Mouse (Mus musculus): ENCODE results near the gene Eef1a2. TPM values are rescaled to one million over a fixed set of nuclear protein-coding genes. Genes with fewer than 3 reads are reported as not detected.
A peak's percentile ranks its signal among the peaks of the same experiment; 100 is the strongest.

Eef1a2 gene
- total and polyA plus RNA-seq, 3 experiments: 1,031 to 1,646 (median 1,434) TPM

GRCm38 (mm10) chr2:181174646-181175045 lies 17.8 kb upstream of the Eef1a2 start:
- no peaks in the 10 kb centered on the region for H3K4me1 ChIP-seq (ENCODE audit: control insufficient read depth, insufficient read depth, low read length)
- DNase-seq: no peak
- H3K36me3 ChIP-seq (ENCODE audit: control insufficient read depth, insufficient read depth, low read length): no peaks in the 10 kb centered on the region
- H3K27me3 ChIP-seq (ENCODE audit: control insufficient read depth, insufficient read depth, low read length): no peaks in the 10 kb centered on the region
- H3K79me2 ChIP-seq (replicated peaks; ENCODE audit: control insufficient read depth, insufficient read depth, low read length): no peaks in the 10 kb centered on the region
- TF ChIP-seq EP300 (IDR thresholded peaks at IDR 0.05; ENCODE audit: insufficient read depth, low read depth, low read length) (no peak), CTCF (IDR thresholded peaks at IDR 0.05) (no peak), POLR2A (IDR thresholded peaks at IDR 0.05; ENCODE audit: insufficient read depth, low read depth, low read length) (no peak)
- H3K27ac ChIP-seq: no peak overlapping the region
- WGBS: 83% methylated on average over 3 of the region's 3 CpGs
- no peak overlapping the region for H3K4me3 ChIP-seq
- no peak overlapping the region for H3K9ac ChIP-seq (ENCODE audit: low read depth, low read length)
- intact Hi-C loops (cut with DNase I): no loop called here

GRCm38 (mm10) chr2:181166469-181166868 lies 9.7 kb upstream of the Eef1a2 start:
- 83% methylated on average over 5 of the region's 5 CpGs for WGBS
- TF ChIP-seq CTCF (IDR thresholded peaks at IDR 0.05) (no peak), EP300 (IDR thresholded peaks at IDR 0.05; ENCODE audit: insufficient read depth, low read depth, low read length) (no peak), POLR2A (IDR thresholded peaks at IDR 0.05; ENCODE audit: insufficient read depth, low read depth, low read length) (no peak)
- Histone ChIP-seq H3K27ac (no peak overlapping the region), H3K4me1 (ENCODE audit: control insufficient read depth, insufficient read depth, low read length) (no peaks in the 10 kb centered on the region), H3K36me3 (ENCODE audit: control insufficient read depth, insufficient read depth, low read length) (no peaks in the 10 kb centered on the region), H3K4me3 (no peak overlapping the region), H3K79me2 (replicated peaks; ENCODE audit: control insufficient read depth, insufficient read depth, low read length) (no peaks in the 10 kb centered on the region), H3K9ac (ENCODE audit: low read depth, low read length) (no peak overlapping the region), H3K27me3 (ENCODE audit: control insufficient read depth, insufficient read depth, low read length) (no peaks in the 10 kb centered on the region)
- intact Hi-C loops (cut with DNase I): no loop called here
- no peak for DNase-seq

- no peak overlapping the region; the same call in 1 of the 2 replicates for H3K27ac ChIP-seq
- H3K27me3 ChIP-seq (ENCODE audit: control insufficient read depth, insufficient read depth, low read length): peaks cover 3% of the 10 kb centered on the region; the same call in 1 of the 2 replicates
- H3K36me3 ChIP-seq (ENCODE audit: control insufficient read depth, insufficient read depth, low read length): no peaks in the 10 kb centered on the region
- TF ChIP-seq EP300 (IDR thresholded peaks at IDR 0.05; ENCODE audit: insufficient read depth, low read depth, low read length) (no peak), CTCF (IDR thresholded peaks at IDR 0.05) (no peak), POLR2A (IDR thresholded peaks at IDR 0.05; ENCODE audit: insufficient read depth, low read depth, low read length) (no peak)
- peaks cover 13% of the 10 kb centered on the region for H3K4me1 ChIP-seq (ENCODE audit: control insufficient read depth, insufficient read depth, low read length)
- DNase-seq: no peak
- H3K4me3 ChIP-seq: no peak overlapping the region
- no peak overlapping the region for H3K9ac ChIP-seq (ENCODE audit: low read depth, low read length)
- intact Hi-C loops (cut with DNase I): no loop called here
- no peaks in the 10 kb centered on the region for H3K79me2 ChIP-seq (replicated peaks; ENCODE audit: control insufficient read depth, insufficient read depth, low read length)
- 33% methylated on average over 4 of the region's 4 CpGs for WGBS
Measured at GRCm38 (mm10) chr2:181160821-181161220, 4.0 kb upstream of the Eef1a2 start.

- TF ChIP-seq EP300 (IDR thresholded peaks at IDR 0.05; ENCODE audit: insufficient read depth, low read depth, low read length): no peak
- TF ChIP-seq CTCF (IDR thresholded peaks at IDR 0.05): no peak
- no peak for TF ChIP-seq POLR2A (IDR thresholded peaks at IDR 0.05; ENCODE audit: insufficient read depth, low read depth, low read length)
- Histone ChIP-seq H3K9ac (ENCODE audit: low read depth, low read length) (0 out of 2 replicates have a peak overlapping the region, but pooled peaks have one; percentile 5), H3K36me3 (ENCODE audit: control insufficient read depth, insufficient read depth, low read length) (no peaks in the 10 kb centered on the region), H3K79me2 (replicated peaks; ENCODE audit: control insufficient read depth, insufficient read depth, low read length) (no peaks in the 10 kb centered on the region), H3K4me3 (no peak overlapping the region), H3K4me1 (ENCODE audit: control insufficient read depth, insufficient read depth, low read length) (peaks cover 13% of the 10 kb centered on the region), H3K27ac (peak overlapping the region; percentile 96), H3K27me3 (ENCODE audit: control insufficient read depth, insufficient read depth, low read length) (peaks cover 3% of the 10 kb centered on the region; the same call in 1 of the 2 replicates)
- WGBS: 21% methylated on average over 2 of the region's 2 CpGs
- intact Hi-C loops (cut with DNase I): loop anchor here (10.0 kb wide), 1 partner anchor 435 kb away; the partner anchor contains the start of genes Prpf6, Samd10 and Zfp512b
- peak; percentile 52 to 62 for DNase-seq
Measured at GRCm38 (mm10) chr2:181159771-181160170, 3.0 kb upstream of the Eef1a2 start.

GRCm38 (mm10) chr2:181159091-181159514 lies 2.3 kb upstream of the Eef1a2 start:
- intact Hi-C loops (cut with DNase I): loop anchor here (10.0 kb wide), 1 partner anchor 436 kb away; the partner anchor contains the start of genes Prpf6, Samd10 and Zfp512b
- H3K4me3 ChIP-seq: no peak overlapping the region
- H3K27ac ChIP-seq: peak overlapping the region; percentile 96
- no peaks in the 10 kb centered on the region for H3K79me2 ChIP-seq (replicated peaks; ENCODE audit: control insufficient read depth, insufficient read depth, low read length)
- DNase-seq: peak; percentile 58 to 73
- 34% methylated on average over 7 of the region's 7 CpGs for WGBS
- no peaks in the 10 kb centered on the region for H3K36me3 ChIP-seq (ENCODE audit: control insufficient read depth, insufficient read depth, low read length)
- peak overlapping the region; percentile 66 for H3K9ac ChIP-seq (ENCODE audit: low read depth, low read length)
- TF ChIP-seq CTCF (IDR thresholded peaks at IDR 0.05) (no peak), POLR2A (IDR thresholded peaks at IDR 0.05; ENCODE audit: insufficient read depth, low read depth, low read length) (peak; percentile 40)
- H3K4me1 ChIP-seq (ENCODE audit: control insufficient read depth, insufficient read depth, low read length): peaks cover 13% of the 10 kb centered on the region
- H3K27me3 ChIP-seq (ENCODE audit: control insufficient read depth, insufficient read depth, low read length): peaks cover 3% of the 10 kb centered on the region; the same call in 1 of the 2 replicates

- no peak overlapping the region for H3K9ac ChIP-seq (ENCODE audit: low read depth, low read length)
- WGBS: 69% methylated on average over 2 of the region's 2 CpGs
- no peak for TF ChIP-seq CTCF (IDR thresholded peaks at IDR 0.05)
- TF ChIP-seq EP300 (IDR thresholded peaks at IDR 0.05; ENCODE audit: insufficient read depth, low read depth, low read length): no peak
- TF ChIP-seq POLR2A (IDR thresholded peaks at IDR 0.05; ENCODE audit: insufficient read depth, low read depth, low read length): no peak
- DNase-seq: peak; percentile 61 to 65
- peaks cover 3% of the 10 kb centered on the region; the same call in 1 of the 2 replicates for H3K27me3 ChIP-seq (ENCODE audit: control insufficient read depth, insufficient read depth, low read length)
- H3K4me1 ChIP-seq (ENCODE audit: control insufficient read depth, insufficient read depth, low read length): peaks cover 15% of the 10 kb centered on the region
- peak overlapping the region; percentile 96 for H3K27ac ChIP-seq
- H3K36me3 ChIP-seq (ENCODE audit: control insufficient read depth, insufficient read depth, low read length): no peaks in the 10 kb centered on the region
- intact Hi-C loops (cut with DNase I): loop anchor here (10.0 kb wide), 1 partner anchor 436 kb away; the partner anchor contains the start of genes Prpf6, Samd10 and Zfp512b
- H3K79me2 ChIP-seq (replicated peaks; ENCODE audit: control insufficient read depth, insufficient read depth, low read length): no peaks in the 10 kb centered on the region
- no peak overlapping the region for H3K4me3 ChIP-seq
Measured at GRCm38 (mm10) chr2:181158471-181158870, 1.7 kb upstream of the Eef1a2 start.

All from heart, adult 2 months (tissue).